Mouse (Mus musculus) heart, embryonic 15.5 days (tissue): ENCODE measurements at regions not wholly inside any gene's neighbourhood (a gene's known extent, or its start where the extent isn't known, plus 50 kb on each side); places are given as distances from the start of the nearest gene placed in this dataset.
A peak's percentile ranks its signal among the peaks of the same experiment; 100 is the strongest.

Experiments
- ATAC-seq: fragments of 200-750 bp; cut with Nextera tagmentation; replicated peaks from 2 replicates; pipeline ENCODE4 v1.8.0; 2017; ENCODE audit warnings: low read depth, moderate TSS enrichment; ENCODE audit not compliant: insufficient number of reproducible peaks, insufficient read depth, low FRiP score
- H3K27ac ChIP-seq: fragments of 300-500 bp; sonication (generic); 2 replicates; pipeline ENCODE4 v1.5.1; 2015; ENCODE audit warnings: mild to moderate bottlenecking, inconsistent platforms
- H3K27me3 ChIP-seq: fragments of 300-500 bp; sonication (generic); 2 replicates; pipeline ENCODE4 v1.6.1; 2015; ENCODE audit warnings: inconsistent platforms
- H3K36me3 ChIP-seq: fragments of 300-500 bp; sonication (generic); 2 replicates; pipeline ENCODE4 v1.6.1; 2015; ENCODE audit warnings: mild to moderate bottlenecking, inconsistent platforms
- H3K4me1 ChIP-seq: fragments of 300-500 bp; sonication (generic); replicated peaks from 2 replicates; pipeline ENCODE4 v1.6.1; 2015; ENCODE audit warnings: inconsistent platforms
- H3K4me2 ChIP-seq: fragments of 300-500 bp; sonication (generic); 2 replicates; pipeline ENCODE4 v1.6.1; 2015; ENCODE audit warnings: inconsistent platforms, mild to moderate bottlenecking, moderate library complexity
- H3K4me3 ChIP-seq: fragments of 300-500 bp; sonication (generic); 2 replicates; pipeline ENCODE4 v1.5.1; 2015; ENCODE audit warnings: mild to moderate bottlenecking, inconsistent platforms
- H3K9ac ChIP-seq: fragments of 300-500 bp; sonication (generic); 2 replicates; pipeline ENCODE4 v1.6.1; 2015; ENCODE audit warnings: mild to moderate bottlenecking, inconsistent platforms
- H3K9me3 ChIP-seq: fragments of 300-500 bp; sonication (generic); replicated peaks from 2 replicates; pipeline ENCODE4 v1.6.1; 2016; ENCODE audit warnings: inconsistent platforms
- WGBS: fragments of 180-500 bp; shearing (Covaris S2); methylation state at CpG from one replicate; pipeline ENCODE4 v1.1.7; 2015; ENCODE audit warnings: mixed read lengths; 5-methylcytosine and 5-hydroxymethylcytosine counted together

DNA sequence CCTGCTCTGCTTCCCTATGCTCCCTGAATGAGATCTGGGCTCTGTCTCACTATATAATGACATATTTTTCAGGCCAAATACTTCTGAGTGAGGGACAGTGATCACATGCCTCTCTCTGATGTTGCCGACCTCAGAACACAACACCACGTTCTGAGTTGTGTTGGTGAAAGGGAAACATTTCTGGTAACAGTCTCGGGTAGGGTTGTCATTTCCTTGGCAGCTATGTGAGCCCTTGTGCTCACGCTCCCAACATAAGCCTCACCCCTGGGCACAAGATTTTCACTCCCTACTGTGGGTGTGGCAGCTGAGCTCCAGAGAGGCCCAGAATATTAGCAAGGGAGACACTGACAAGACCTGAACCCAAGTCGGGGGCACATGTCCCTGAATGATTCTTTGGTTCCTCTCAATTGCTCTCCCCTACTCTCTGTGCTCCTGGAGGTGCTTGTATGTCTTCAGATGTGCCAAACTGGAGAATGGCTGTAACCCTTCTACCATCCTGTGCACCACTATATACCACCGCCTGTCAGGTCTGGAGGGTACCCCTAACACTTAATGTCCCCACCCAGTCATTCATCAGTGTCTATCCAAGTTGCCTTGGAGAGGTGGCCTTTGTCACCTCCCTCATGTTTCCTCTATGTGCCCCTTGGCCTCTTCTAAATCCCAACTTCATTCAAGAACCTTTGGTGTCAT, 62.5 kb upstream of the Ampd3 start:
- Histone ChIP-seq H3K27me3 (no peaks in the 10 kb centered on the region), H3K9me3 (no peaks in the 10 kb centered on the region), H3K4me3 (no peak overlapping the region), H3K27ac (no peak overlapping the region), H3K36me3 (no peaks in the 10 kb centered on the region), H3K4me2 (no peak overlapping the region), H3K9ac (no peak overlapping the region), H3K4me1 (peaks cover 27% of the 10 kb centered on the region)
- no peak for ATAC-seq
- WGBS: 57% methylated on average over 6 of the region's 6 CpGs

DNA sequence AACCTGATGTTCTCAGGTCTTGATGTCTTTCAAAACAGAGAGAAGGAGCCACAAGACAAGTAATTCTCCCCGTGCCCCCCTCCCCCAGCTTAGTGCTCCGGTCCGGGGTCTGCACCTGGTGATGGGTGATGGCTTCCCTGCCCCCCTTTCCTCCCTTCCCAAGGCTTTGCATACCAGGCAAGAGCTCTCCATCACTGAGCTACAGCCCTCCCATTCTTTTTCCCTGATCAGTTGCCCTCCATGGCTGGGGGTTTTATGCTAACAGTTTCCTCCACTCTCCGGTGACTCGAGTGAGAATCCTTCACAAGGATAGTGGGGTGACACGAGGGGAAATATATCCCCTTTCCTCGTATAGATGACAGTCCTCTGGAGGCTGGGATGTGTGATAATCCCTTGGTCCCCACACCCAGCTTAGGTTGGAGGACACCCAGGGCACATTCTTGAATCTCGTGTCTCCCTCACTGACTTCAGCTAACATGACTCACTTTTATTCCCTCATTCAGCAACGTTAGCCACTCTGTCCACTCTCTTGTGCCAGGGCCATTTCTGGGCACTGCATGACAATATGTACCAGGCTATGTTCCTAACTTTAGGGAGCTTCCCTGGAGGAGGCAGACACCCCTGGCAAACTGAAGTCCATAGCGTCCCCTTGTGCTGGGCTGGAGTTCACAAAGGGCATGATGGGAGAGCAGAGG, 61.9 kb upstream of the Ampd3 start:
- Histone ChIP-seq H3K9me3 (no peaks in the 10 kb centered on the region), H3K9ac (no peak overlapping the region), H3K4me1 (peaks cover 27% of the 10 kb centered on the region), H3K36me3 (no peaks in the 10 kb centered on the region), H3K27me3 (no peaks in the 10 kb centered on the region), H3K4me3 (no peak overlapping the region), H3K27ac (peak overlapping the region; percentile 29; the same call in 1 of the 2 replicates), H3K4me2 (no peak overlapping the region)
- 68% methylated on average over 10 of the region's 10 CpGs for WGBS
- no peak for ATAC-seq

DNA sequence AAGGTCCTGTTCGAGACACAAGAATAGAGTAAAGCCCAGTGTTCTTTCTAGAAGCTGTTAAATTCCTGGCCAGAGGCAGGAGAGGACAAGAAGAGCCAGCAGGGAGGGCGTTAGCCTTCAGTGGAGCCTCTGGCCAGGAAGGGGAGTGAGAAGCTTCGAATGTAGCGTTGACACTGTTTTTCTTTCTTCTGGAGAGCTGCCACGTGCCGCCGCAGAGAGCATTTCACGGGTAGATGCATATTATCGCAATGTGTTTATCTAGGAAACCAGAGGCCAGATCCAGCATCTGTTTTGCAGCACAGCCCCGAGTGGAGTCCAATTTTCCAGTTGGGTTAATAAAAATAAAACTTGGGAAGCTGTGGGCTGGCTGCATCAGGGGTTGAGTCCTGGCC, 61.3 kb upstream of the Ampd3 start:
- WGBS: 39% methylated on average over 10 of the region's 10 CpGs
- Histone ChIP-seq H3K36me3 (no peaks in the 10 kb centered on the region), H3K27ac (peak overlapping the region; percentile 29; the same call in 1 of the 2 replicates), H3K4me2 (no peak overlapping the region), H3K9ac (no peak overlapping the region), H3K27me3 (no peaks in the 10 kb centered on the region), H3K4me3 (no peak overlapping the region), H3K9me3 (no peaks in the 10 kb centered on the region), H3K4me1 (peaks cover 27% of the 10 kb centered on the region)
- no peak; the same call in 1 of the 2 replicates for ATAC-seq

DNA sequence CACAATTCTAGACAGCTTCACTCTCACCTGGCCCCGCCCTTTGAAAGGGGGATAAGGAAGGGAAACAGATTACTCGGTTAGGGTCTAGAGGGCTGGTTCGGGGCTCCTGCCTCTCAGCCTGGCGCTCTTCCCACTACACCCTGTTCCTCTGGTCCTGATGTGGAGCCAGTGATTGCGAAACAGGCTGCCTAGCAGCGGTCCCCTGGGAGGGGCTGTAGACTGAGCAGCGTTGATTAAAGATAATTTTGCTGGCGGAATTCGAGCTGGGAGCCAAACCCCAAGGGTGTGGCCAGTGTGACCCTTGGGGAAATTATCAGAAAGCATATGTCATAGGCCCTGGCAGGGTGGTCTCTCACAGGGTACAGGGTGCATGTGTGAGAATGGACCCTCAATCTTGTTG, 59.9 kb upstream of the Ampd3 start:
- no peaks in the 10 kb centered on the region for H3K36me3 ChIP-seq
- peaks cover 27% of the 10 kb centered on the region for H3K4me1 ChIP-seq
- H3K27me3 ChIP-seq: no peaks in the 10 kb centered on the region
- H3K4me3 ChIP-seq: no peak overlapping the region
- H3K27ac ChIP-seq: no peak overlapping the region
- ATAC-seq: no peak; the same call in 1 of the 2 replicates
- WGBS: 63% methylated on average over 9 of the region's 9 CpGs
- H3K9me3 ChIP-seq: no peaks in the 10 kb centered on the region
- no peak overlapping the region for H3K9ac ChIP-seq
- H3K4me2 ChIP-seq: no peak overlapping the region

DNA sequence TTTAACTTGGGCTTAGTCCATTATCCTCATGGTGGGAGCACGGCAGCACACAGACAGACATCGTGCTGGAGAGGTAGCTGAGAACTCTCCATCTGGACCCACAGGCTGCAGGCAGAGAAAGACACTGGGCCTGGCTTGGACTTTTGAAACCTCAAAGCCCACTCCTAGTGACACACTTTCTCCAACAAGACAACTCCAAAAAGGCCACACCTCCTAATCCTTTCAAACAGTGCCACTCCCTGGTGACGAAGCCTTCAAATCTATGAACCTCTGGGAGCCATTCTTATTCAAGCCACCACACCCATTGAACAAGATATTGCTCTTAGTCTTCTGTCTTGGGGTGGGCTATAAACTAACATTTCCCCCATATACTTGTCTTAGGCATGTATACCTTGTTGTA, 59.2 kb upstream of the Ampd3 start:
- H3K4me3 ChIP-seq: no peak overlapping the region
- peaks cover 27% of the 10 kb centered on the region for H3K4me1 ChIP-seq
- H3K9me3 ChIP-seq: no peaks in the 10 kb centered on the region
- no peak overlapping the region for H3K4me2 ChIP-seq
- WGBS: 88% methylated on average over 3 of the region's 3 CpGs
- ATAC-seq: no peak
- no peak overlapping the region for H3K9ac ChIP-seq
- H3K36me3 ChIP-seq: no peaks in the 10 kb centered on the region
- H3K27me3 ChIP-seq: no peaks in the 10 kb centered on the region
- no peak overlapping the region for H3K27ac ChIP-seq

DNA sequence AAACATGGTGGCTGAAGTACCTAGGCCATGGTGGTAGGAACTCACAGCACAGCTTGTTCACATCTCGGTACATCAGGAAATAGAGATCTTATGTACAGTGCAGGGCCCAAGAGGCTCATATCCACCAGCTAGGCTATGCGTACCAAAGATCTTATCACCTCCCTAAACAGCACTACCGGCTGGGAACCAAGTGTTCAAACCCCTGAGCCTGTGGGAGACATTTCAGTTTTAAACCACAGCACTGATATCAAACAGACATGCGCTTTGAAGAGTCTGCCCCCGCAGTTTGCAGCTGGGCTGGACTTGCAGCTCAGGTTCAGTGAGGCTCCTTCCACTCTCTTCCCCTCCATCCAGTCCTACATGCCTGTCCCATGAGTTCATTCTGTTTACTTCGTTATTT, 58.4 kb upstream of the Ampd3 start:
- Histone ChIP-seq H3K9me3 (no peaks in the 10 kb centered on the region), H3K36me3 (no peaks in the 10 kb centered on the region), H3K27me3 (no peaks in the 10 kb centered on the region), H3K9ac (no peak overlapping the region), H3K4me2 (no peak overlapping the region), H3K4me3 (no peak overlapping the region), H3K4me1 (peaks cover 27% of the 10 kb centered on the region), H3K27ac (0 out of 2 replicates have a peak overlapping the region, but pooled peaks have one; percentile 7)
- WGBS: 46% methylated on average over 6 of the region's 6 CpGs
- ATAC-seq: no peak

DNA sequence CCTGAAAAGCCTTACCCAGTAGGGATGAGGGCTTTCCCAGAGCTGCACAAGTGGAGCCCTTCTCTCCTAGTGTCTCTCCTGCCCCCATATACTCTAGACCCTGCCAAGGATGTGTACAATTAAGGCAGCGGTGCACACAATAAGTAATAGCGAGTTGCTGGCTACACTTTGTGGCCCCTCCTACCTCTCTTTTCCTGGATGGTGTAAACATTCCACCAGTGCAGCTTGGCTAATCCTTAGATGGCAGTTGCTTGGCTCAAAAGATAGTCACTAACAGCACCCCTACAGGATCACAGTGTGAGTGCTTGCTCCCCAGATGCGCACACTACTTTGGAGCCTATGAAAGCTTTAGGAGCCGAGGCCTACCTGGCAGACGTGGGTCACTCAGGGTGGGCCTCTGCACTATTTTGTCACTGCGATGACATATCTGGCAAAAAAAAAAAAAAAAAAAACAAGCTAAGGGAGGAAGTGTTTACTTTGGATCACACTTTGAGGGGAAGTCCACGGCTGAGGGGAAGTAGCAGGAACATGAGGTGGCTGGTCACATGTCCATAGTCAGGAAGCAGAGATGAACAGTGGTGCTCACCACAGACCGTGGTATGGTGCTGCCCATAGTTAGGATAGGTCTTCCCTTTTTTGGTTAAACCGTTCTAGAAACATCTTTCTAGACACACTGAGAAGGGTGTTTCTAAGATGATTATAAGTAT, 57.6 kb upstream of the Ampd3 start:
- no peaks in the 10 kb centered on the region for H3K36me3 ChIP-seq
- H3K4me2 ChIP-seq: no peak overlapping the region
- no peak overlapping the region for H3K4me3 ChIP-seq
- WGBS: 72% methylated on average over 9 of the region's 9 CpGs
- no peaks in the 10 kb centered on the region for H3K9me3 ChIP-seq
- H3K27me3 ChIP-seq: no peaks in the 10 kb centered on the region
- 0 out of 2 replicates have a peak overlapping the region, but pooled peaks have one; percentile 7 for H3K27ac ChIP-seq
- H3K9ac ChIP-seq: no peak overlapping the region
- ATAC-seq: no peak
- H3K4me1 ChIP-seq: peaks cover 25% of the 10 kb centered on the region

DNA sequence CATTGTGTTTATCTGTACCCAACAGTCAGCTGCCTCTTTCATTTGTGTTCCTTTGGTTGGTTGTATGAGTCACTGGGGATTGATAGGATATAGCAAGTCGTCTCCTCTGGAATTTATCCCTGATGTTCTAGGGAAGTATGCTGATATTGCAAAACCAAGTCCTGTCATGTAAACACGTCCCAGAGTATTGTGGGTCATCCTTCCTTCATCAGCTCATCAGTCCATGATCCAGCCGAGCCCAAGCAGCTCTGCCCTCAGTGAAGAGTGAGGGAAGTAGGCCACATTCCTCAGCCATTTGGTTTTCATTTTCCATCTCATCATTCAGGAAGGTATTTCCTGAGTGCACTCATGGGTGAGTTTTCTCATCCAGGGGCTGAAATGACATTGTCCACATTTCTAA, 54.3 kb upstream of the Ampd3 start:
- H3K9ac ChIP-seq: no peak overlapping the region
- H3K4me2 ChIP-seq: no peak overlapping the region
- no peaks in the 10 kb centered on the region for H3K27me3 ChIP-seq
- no peak for ATAC-seq
- H3K4me1 ChIP-seq: peaks cover 10% of the 10 kb centered on the region; the same call in 1 of the 2 replicates
- WGBS: 46% methylated on average over 3 of the region's 3 CpGs
- no peaks in the 10 kb centered on the region for H3K36me3 ChIP-seq
- no peak overlapping the region for H3K27ac ChIP-seq
- H3K4me3 ChIP-seq: no peak overlapping the region
- no peaks in the 10 kb centered on the region for H3K9me3 ChIP-seq

DNA sequence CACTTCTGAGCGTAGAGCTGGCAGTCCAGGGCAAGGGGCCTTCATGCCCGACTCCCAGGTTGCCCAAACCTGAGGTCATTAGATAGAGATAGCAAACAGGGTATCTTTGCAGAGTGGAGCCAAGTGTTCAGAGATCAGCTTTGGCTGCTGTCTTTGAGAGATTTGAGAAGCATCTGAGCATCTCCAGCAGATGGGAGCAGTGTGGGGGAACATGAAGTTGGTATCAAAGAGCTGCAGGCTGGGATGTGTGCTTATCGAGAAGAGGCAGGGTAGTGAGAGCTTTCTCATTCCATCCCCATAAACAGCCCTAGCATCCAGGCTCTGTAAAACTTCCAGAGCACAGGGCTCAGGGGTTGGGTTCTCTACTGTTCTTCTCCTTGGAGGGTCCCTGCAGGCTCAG, 52.9 kb upstream of the Ampd3 start:
- Histone ChIP-seq H3K9me3 (no peaks in the 10 kb centered on the region), H3K4me2 (no peak overlapping the region), H3K4me3 (no peak overlapping the region), H3K9ac (no peak overlapping the region), H3K4me1 (0 out of 2 replicates have a peak, but pooled peaks cover 5% of the 10 kb centered on the region), H3K36me3 (no peaks in the 10 kb centered on the region), H3K27me3 (no peaks in the 10 kb centered on the region), H3K27ac (no peak overlapping the region)
- WGBS: 74% methylated on average over 3 of the region's 3 CpGs
- ATAC-seq: no peak

DNA sequence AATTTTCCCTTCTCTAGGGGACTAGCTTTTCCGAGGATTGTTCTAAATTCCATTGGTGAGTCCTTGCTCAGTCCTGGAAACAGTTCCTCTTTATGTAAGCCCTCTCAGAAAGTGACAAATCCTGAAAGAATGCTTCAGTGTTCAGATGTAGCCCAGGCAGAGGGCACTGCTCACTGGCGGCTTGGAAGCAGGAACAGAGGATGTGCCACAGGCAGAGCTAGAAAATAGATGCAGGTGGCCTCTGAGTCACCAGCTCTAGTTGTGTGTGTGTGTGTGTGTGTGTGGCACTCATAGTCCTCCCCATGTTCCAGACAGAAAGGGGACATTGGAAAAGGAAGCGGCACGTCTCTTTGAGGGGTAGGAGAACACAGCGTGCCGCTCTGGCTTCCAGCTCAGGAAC, 52.5 kb upstream of the Ampd3 start:
- ATAC-seq: no peak
- H3K4me2 ChIP-seq: no peak overlapping the region
- H3K9me3 ChIP-seq: no peaks in the 10 kb centered on the region
- no peak overlapping the region for H3K27ac ChIP-seq
- no peak overlapping the region for H3K4me3 ChIP-seq
- no peaks in the 10 kb centered on the region for H3K27me3 ChIP-seq
- 0 out of 2 replicates have a peak, but pooled peaks cover 5% of the 10 kb centered on the region for H3K4me1 ChIP-seq
- H3K36me3 ChIP-seq: no peaks in the 10 kb centered on the region
- 71% methylated on average over 6 of the region's 6 CpGs for WGBS
- no peak overlapping the region for H3K9ac ChIP-seq

DNA sequence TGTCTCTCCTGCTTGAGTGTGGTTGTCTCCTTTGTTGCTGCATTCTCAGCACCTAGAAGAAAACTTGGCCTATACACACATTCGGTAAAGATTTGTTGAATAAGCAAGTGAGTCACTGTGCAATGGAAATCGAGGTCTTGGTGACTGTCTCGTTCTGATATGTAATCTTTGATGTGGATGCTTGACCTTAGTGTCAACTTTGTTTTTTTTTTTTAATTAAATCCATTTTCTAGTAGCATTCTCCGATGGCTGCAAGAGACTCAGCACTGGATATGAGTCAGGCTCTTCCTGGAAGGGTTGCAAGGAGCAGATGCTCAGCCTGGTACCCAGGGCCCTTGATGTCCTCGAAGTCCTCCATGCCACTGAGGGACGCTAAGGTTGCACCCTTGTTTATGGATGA, 50.9 kb upstream of the Ampd3 start:
- Histone ChIP-seq H3K4me1 (0 out of 2 replicates have a peak, but pooled peaks cover 5% of the 10 kb centered on the region), H3K4me3 (no peak overlapping the region), H3K36me3 (no peaks in the 10 kb centered on the region), H3K9me3 (no peaks in the 10 kb centered on the region), H3K27me3 (no peaks in the 10 kb centered on the region), H3K4me2 (no peak overlapping the region), H3K27ac (no peak overlapping the region), H3K9ac (no peak overlapping the region)
- no peak for ATAC-seq
- WGBS: 78% methylated on average over 6 of the region's 6 CpGs
